Mouse (Mus musculus): ENCODE results near the gene Pim2.

The Pim2 gene

GRCm38 (mm10) chrX:7878007-7878419 lies at the start of gene Pim2:
TSS of gene Pim2 (plus strand) at chrX:7878262.
- peak; percentile 82 for DNase-seq (ENCODE audit: low spot score)

- DNase-seq (ENCODE audit: low spot score), result no peak
These were observed 40.9 kb upstream of the Pim2 start for GRCm38 (mm10) chrX:7837146-7837545.

- no peak for DNase-seq (ENCODE audit: low spot score)
These were observed 37.3 kb upstream of the Pim2 start for GRCm38 (mm10) chrX:7840842-7841162.

- peak; percentile 90 for DNase-seq (ENCODE audit: low spot score)
These were observed 36.6 kb upstream of the Pim2 start, which contains the start of gene Otud5 for GRCm38 (mm10) chrX:7841163-7842162. TSS of gene Otud5 (plus strand) at chrX:7841364.

- DNase-seq (ENCODE audit: low spot score), result no peak
These were observed 35.7 kb upstream of the Pim2 start for GRCm38 (mm10) chrX:7842318-7842717.

- no peak for DNase-seq (ENCODE audit: low spot score)
These were observed 30.2 kb upstream of the Pim2 start for GRCm38 (mm10) chrX:7847845-7848244.

- no peak for DNase-seq (ENCODE audit: low spot score)
These were observed 23.5 kb upstream of the Pim2 start for GRCm38 (mm10) chrX:7854578-7854977.

- DNase-seq (ENCODE audit: low spot score), result no peak
These were observed 18.8 kb upstream of the Pim2 start for GRCm38 (mm10) chrX:7859191-7859753.

- DNase-seq (ENCODE audit: low spot score), result no peak
These were observed 14.9 kb upstream of the Pim2 start for GRCm38 (mm10) chrX:7863181-7863580.

GRCm38 (mm10) chrX:7864551-7864950 lies 13.5 kb upstream of the Pim2 start:
- DNase-seq (ENCODE audit: low spot score), result no peak

GRCm38 (mm10) chrX:7865343-7865742 lies 12.7 kb upstream of the Pim2 start:
- no peak for DNase-seq (ENCODE audit: low spot score)

GRCm38 (mm10) chrX:7865786-7866185 lies 12.3 kb upstream of the Pim2 start:
- no peak for DNase-seq (ENCODE audit: low spot score)

- no peak for DNase-seq (ENCODE audit: low spot score)
These were observed 10.9 kb upstream of the Pim2 start for GRCm38 (mm10) chrX:7867141-7867540.

GRCm38 (mm10) chrX:7868506-7868905 lies 9.6 kb upstream of the Pim2 start:
- no peak for DNase-seq (ENCODE audit: low spot score)

- DNase-seq (ENCODE audit: low spot score), result no peak
These were observed 8.2 kb upstream of the Pim2 start for GRCm38 (mm10) chrX:7869826-7870225.

GRCm38 (mm10) chrX:7878495-7878894 lies 433 bp downstream of the Pim2 start:
- no peak for DNase-seq (ENCODE audit: low spot score)

GRCm38 (mm10) chrX:7879819-7880218 lies 1.8 kb downstream of the Pim2 start:
- peak; percentile 50 for DNase-seq (ENCODE audit: low spot score)

GRCm38 (mm10) chrX:7883841-7884567 lies 5.9 kb downstream of the Pim2 start, which contains the start of gene Slc35a2:
TSS of gene Slc35a2 (plus strand) at chrX:7884028.
- DNase-seq (ENCODE audit: low spot score), result peak; percentile 81

GRCm38 (mm10) chrX:7898211-7898610 lies 20.1 kb downstream of the Pim2 start:
- no peak for DNase-seq (ENCODE audit: low spot score)

GRCm38 (mm10) chrX:7898880-7899874 lies 21.1 kb downstream of the Pim2 start, which contains the start of the genes Pqbp1 and Timm17b:
TSS of gene Pqbp1 (minus strand) at chrX:7899269.
TSS of gene Timm17b (plus strand) at chrX:7899357.
- peak; percentile 87 for DNase-seq (ENCODE audit: low spot score)

GRCm38 (mm10) chrX:7904441-7904840 lies 26.4 kb downstream of the Pim2 start:
- no peak for DNase-seq (ENCODE audit: low spot score)
